Mouse (Mus musculus) MN1 (cell line): ENCODE results near the gene Stxbp4.

Source experiments
- DNase-seq: peaks from one replicate; pipeline ENCODE4 v3.0.0-alpha.2; 2016; ENCODE audit warnings: low spot score

The Stxbp4 gene

DNA sequence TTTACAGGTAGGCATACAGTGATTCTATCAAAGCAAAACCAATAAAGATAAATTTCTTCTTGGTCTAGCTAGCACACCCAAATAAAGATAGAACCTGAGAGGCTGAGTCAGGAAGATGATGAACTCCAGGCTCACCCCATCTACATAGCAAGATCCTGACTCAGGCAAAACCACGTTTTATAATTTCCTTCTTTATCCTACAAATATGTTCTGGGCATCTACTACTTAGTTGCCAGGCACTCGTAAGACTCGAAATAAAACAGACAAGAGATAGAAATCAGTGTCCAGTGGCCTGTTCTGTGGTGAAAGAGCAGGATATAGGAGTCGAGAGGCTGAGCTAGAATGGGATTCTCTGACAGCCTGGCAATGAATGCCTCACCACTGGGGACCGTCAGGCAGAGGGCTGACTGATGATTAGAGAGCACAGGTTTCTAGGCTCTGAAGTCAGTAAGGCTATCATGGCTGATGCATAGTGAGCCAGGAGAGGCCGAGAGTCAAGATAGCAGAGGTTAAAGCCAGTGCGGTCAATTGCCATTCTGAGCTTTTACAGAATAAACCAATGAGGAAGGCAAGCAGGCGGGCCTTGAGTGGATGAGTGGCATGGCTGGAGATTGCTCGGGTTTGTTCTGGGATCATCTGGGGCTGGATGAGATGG, 12.5 kb upstream of the Stxbp4 start:
- DNase-seq, result no peak

DNA sequence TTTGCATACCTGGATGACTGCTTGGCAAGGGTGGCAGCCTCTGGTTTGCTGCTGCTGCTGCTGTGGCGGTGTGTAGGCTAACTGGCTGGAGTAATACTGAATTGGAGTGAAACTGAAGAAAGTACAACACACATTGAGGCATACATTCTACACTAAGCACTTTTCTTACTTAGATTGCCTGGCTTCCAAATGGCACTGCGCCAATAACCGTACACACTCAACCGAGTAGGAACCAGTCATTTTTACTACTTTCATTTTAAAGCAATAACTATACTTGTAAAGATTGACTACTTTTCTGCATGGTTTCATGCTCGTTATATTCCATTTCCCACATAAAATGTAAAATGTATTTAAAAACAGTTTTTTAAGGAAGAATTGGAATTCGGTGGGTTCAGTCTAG, 11.9 kb upstream of the Stxbp4 start:
- no peak for DNase-seq

DNA sequence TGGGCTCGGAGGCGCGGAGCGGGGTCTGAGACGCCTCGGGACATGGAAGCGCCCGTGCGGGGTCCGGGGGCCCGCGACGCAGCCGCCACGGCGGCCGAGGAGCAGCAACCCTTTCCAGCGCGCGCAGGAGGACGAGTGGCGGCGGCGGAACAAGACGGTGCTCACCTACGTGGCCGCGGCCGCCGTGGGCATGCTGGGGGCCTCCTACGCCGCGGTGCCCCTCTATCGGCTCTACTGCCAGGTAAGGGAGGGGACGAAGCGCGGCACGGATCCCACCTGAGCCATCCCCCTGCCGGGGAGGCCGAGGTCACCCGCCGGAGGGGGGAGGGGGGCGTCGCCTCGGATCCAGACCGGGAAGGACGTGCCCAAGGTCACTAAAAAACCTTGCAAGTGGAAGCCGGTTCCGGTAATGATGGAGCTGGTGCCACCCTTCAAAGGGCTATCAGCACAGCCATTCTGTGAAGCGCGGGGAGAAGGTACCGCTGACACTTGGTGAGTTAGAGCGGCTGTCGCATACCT, 487 bp upstream of the Stxbp4 start:
- DNase-seq, result peak; percentile 32

DNA sequence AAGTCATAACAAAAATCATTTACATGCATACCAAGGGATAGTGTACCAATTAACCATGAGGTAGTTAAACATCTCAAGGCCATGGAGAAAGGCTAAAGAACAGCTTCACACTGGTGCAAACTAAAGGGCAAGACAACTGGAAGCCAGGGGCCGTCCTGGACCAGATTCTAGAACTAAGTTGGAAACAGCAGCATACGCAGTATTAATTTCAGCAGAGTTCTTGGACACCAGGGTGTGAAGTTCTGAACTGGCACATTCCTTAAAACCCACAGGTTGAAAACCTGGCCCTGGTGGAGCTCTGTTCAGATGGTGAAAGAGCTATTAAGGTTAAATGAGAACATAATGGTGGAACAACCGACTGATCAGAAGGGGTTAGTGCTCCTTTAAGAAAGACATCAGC, 3.2 kb downstream of the Stxbp4 start:
- DNase-seq, result no peak

DNA sequence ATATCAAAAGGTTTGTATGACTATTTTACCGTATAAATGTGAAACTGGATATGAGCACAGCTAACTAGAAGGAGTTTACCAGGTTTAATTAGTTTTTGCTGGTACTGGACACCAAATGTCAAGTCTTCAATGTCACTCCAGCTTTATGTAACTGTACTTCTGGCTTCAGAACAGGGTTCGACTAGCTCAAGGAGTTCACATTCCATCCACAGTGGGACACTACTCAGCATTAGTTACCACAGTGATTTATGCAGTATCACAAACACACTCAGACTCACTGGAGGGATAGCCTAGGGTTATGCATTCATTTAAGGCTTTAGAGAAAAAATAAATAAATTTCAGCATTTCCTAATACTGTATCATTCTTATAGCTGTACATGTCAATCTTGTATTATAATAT, 5.4 kb downstream of the Stxbp4 start:
- DNase-seq, result no peak

DNA sequence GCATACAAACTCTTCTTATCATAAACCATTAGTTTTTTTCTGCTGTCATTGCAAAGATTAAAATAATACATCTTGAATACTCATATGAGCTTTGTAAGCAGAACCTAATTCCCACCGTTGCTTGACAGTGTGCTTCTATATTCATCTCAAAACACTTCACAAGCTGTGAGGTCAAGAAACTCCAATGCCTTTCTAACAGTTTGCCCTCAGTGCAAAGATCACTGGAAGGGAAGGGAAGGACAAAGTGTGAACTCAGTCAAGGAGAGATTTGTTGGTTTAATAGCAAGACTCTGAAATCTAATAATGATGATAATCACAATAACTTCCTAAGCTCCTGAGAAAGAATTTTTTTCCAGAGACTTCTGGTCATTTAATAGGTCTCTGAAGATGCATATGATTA, 10.1 kb downstream of the Stxbp4 start:
- DNase-seq, result no peak

DNA sequence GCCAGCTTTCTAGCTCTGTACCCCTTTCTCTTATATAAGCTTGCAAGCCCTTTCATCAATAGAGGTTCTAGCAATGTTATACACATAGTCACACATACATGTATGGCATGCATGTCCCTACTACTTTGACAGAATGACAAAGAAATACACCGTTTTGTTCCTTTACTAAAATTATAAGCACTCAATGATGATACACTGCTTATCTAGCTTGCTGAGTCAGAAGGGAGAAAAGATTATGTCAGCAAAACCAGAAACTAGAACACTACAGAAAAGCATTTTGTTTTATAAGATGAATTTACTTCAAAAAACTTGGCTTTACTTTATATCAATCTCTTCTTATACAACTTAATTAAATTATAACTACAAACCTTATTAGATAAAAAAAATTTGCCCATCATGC, 12.7 kb downstream of the Stxbp4 start:
- no peak for DNase-seq

DNA sequence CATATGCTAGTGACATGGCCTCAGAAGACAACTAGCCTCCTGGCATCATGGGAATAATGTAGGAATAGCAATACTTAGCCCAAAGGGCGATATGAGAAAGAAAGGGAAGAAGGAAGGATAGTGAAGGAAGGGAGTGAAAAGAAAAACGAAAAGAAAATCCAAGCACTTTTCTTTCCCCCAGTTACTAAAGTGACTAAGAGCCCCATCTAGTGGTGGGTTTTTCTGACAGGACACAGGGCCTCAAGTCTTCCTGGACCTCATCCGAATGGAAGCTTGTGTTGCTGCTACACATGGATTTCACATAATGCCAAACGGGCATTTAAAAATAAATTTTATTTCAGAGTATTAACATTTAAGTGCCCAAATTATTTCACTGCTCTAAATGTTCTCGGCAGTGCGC, 14.4 kb downstream of the Stxbp4 start:
- DNase-seq, result peak; percentile 64

DNA sequence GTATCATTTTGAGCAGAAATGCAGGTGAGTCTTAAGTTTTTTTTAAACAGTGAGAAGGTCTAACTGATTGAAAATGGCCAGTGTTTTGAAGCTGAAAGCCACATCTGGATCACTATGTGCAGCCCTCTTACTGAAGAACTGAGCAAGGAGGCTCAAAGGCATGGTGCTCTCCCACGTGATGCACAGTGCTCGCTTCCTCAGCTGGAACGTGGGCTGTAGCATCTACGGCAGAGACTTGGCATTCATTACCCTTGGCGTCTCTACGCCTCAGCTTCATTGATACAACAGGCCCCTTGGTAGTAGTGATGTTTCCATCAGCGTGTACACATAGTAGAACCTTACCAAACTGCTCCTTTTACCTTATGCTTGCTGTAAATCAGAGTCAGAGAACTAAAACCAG, 15.4 kb downstream of the Stxbp4 start:
- no peak for DNase-seq

DNA sequence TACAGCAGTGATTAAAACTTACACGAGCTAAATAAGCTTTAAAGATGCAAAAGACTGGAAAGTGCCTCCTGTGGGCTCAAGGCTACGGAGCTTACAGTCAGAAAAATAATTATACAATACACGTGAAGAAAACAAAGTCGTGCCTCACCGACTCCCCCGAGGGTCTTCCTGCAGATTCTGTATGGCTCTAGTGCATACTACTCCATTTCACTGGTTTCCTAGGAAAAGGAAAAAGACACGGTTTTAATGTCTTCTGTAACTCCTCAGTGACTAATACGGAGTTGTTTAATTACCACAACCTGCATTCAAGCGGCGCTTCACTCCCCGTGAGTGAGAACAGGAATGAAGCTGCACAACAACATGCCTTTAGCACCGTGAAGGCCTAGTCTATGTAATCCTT, 15.8 kb downstream of the Stxbp4 start:
- DNase-seq, result no peak

DNA sequence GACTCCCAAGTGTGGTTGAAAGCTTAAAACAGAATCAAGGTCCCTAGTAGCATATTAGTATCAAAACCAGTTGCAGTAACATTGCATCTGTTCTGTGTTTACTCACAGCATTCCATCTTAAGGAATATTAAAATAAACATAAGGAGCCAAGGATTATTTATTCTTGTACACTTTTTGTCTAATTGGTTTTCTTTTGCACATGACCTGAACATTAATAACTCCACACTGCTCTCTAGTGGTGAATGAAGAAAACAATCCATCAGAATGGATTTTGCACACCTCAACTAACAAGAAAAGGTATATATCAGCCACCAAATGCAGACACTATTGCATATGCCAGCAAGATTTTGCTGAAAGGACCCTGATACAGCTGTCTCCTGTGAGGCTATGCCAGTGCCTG, 21.5 kb downstream of the Stxbp4 start:
- peak; percentile 59 for DNase-seq

DNA sequence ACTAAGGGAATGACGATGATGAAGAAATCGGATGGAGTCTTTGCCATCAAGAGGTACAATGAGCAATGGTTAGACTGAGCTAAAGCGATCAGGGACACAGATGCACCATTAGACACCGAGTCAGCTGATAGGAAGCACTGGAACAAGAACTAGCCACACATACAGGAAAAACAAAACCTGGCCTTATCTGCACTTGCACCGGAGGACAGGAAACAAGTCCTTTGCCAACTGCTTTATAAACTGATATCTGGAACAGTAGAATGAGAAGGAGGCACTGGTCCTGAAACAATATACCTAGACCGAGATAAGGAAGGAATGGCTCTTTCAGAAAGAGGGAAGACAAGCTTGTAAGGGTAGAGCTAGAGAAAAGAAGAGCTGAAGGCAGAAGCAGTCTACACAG, 23.1 kb downstream of the Stxbp4 start:
- no peak for DNase-seq

DNA sequence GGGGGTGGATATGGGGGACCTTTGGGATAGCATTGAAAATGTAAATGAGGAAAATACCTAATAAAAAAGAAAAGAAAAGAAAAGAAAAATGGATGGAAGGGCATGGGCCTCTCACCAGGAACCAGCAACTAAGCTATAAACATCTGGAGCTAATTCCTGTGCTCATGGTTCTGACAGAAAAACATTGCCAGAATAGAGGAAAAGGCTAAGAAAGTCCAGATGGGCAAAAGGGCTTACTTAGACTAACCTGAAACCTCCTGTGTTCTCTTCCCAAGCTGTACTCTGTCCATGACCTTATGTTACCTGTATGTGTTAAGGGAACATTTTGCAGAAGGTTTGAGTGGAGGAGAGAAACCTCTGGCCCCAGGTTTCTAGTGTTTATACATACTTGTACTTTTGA, 25.8 kb downstream of the Stxbp4 start:
- no peak for DNase-seq

DNA sequence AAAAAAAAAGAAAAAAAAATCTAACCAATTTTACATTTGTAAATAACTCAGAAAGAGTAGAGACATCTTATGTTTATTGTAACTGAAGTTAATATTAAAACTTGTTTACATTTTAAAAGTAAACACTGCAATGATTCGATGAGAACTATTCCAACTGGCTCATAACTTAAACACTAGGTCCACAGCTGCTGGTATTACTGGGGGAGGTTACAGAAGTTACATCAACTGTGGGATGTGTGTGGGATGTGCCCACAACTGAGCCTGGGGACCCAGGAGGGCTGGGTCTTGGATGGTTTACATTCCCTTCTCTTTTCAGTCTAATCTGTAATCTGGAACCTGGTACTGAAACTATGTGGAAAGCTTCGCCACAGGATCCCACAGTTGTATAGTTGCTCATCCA, 34.8 kb downstream of the Stxbp4 start:
- no peak for DNase-seq

DNA sequence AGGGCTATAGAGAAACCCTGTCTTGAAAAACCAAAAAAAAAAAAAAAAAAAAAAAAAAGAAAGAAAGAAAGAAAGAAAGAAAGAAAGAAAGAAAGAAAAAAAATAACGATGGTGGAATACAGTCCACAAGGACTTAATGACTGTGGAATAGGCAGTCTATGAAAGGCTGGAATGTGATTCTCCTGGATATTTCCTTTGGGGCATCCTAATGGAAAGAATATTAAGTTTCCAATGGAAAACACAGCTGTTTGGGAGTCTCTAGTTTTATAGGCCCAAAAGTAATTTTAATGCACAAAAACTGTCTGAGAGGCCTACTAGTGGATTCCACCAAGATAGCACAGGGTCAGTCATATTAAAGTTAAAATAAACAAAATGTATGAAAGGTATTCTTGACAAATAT, 42.1 kb downstream of the Stxbp4 start:
- DNase-seq, result no peak

DNA sequence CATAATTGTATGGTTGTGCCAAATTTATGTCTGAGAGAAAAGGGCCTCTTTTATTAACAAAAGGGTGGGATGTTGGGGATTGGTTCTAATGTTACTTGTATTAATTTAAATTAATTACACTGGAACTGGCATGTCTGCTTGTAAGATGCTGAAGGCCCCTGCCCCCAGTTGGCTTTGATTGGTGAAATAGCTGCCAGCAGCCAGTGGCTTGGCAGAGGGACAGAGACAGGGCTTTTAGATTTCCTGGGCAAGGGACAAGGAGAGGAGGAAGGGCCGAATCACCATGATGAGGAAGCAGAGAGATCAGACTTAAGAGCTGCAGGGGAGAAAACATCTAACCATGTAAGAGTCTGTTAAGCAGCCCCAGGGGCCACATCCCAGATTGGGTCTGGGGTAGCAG, 46.9 kb downstream of the Stxbp4 start:
- DNase-seq, result no peak

DNA sequence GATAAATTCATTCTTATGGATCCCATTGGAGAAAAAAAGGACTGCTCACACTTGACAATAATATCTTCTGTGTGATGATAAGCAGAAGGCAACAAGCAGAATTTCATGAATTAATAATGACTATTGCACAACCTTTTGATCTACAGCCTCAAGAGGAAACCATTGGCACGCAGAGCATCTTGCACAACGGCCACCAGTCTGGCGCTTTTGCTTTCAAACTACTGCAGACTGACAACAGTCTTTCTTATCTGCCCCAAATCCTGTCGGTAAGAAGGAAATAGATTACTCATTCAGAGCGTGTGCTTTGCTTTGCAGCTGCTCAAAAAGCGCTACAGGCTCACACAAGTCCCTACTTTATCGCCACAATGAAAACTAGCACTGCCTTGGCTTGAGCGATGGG, 51.7 kb downstream of the Stxbp4 start:
- no peak for DNase-seq

DNA sequence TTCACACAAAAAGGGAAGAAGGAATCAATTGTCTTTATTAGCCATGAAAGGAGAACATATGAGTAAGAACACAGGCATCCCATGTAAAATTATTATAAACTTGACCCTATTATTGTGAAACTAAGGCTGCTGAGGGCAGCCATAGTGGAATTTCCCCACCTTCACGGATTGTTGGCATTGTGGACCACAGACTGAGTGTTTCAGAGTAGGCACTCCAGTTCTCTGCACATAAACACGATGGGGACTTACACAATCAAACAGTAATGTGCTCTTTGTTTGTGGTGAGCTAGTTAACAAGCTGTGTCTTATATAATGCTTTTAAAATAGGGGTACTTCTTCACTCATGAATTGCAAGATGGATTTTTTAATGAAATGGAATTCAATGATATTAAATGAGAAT, 52.1 kb downstream of the Stxbp4 start:
- DNase-seq, result no peak

DNA sequence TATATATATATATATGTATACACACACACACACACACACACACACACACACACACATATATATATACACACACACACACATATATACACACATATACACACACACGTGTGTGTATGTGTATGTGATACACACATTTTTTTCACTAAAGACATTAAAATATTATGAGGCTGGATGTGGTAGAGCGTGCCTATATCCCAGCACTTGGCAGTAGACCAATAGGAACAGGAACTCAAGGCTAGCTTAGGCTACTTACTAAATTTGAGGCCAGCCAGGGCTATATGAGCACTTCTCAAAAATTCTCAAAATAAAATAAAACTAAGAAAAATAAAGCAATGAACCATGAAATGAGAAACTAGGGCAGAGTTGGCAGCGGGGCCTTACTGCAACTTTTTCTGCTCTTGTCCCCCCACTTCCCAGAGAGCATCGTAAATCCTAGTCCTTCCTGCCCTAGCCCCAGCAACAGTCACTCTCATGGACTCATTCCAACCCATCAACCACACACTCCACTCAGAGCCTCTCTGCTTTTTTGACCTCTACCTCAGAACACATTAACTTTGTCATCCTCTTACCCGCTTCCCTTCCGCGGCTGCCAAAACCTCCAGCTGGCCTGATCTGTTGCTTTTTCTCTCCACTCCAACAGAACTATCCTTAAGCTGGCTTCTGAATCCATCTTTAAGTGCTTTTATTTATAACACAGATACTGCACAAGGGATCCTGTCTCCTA, 60.7 kb downstream of the Stxbp4 start:
- DNase-seq, result no peak

DNA sequence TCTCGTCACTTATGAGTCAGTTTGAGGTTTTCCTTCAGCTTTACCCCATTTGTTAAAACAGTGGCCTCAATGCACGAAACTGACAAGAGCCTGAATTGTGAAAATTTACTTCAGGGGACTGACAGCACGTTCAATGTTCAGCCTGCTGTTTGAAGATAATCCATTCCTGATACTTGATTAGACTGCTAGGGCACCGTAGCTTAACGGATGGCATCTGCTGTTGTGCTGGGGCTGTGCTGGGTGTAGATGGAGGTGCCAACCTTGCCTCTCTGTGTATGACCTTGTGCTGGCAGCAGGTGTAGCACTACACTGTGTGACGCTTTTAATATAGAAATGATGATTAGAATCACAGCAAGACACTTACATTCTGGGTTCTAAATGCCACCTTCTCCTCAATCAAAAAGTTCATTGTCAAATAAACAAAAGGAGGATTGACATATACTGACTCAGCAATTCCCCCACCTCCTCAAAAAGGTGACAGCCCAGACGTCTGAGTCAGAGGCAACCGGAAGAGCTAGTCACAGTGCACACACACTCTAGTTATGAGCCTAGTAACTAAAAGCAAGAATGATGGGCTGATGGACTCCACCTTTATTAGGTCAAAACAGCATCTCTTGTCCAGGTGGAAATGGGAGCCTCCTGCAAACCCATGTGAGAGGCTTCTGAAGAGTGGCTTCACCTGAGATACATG, 61.5 kb downstream of the Stxbp4 start:
- DNase-seq, result no peak

DNA sequence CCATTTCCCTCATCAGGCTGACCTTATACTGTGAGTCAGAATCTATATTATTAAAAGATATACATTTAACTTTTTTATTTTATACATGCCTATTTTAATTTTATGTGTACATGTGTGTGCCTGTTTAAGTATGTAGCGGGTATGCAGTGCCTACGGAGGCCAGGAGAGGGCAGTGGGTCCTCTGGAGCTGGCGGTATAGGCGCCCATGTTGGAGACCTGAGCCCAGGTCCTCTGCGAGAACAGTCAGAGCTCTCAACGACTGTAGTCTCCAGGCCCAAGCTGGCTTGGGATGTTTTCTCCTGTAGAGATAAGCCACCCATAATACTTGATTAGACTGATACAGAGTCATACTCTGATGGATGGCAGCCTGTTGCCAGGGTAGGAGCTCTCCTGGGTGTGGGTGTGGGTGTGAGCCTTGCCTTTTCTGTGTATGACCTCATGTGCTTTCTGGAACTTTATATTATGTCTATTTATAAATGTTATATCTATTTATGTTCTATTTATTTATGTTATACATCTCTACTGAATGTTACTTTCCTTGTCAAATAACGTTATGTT, 62.3 kb downstream of the Stxbp4 start:
- DNase-seq, result no peak

DNA sequence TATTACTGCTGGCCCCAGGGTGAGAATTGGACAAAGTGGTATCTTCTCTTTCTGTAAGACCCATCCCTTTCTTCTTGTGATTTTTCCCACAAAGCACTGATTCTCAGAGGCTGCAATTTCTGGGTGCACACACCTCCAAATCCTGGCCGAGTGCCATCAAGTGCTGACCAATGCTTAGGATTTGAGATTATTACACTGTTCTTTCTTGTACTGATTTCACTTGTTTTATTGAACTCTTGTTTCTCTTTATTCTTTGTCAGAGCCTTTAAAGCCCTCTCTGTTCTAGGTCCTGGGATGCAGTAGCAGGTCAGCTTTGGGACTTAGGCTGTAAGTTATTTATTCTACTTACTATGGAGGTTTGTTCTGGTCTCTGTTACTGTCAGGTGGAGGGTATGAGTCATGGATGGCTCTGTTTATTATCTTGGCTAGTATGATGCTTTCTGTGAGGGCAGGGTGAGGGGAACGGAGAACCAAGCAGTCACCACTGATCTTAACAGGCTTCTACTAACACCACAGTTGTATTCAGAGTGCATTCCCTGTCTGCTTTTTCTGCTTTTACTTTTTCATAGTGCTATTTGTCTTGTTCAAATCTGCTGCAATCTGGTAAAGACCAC, 67.1 kb downstream of the Stxbp4 start:
- peak; percentile 84 for DNase-seq
